8 mouse cellular contexts compared by ENCODE assay signal in the genomic region with DNA sequence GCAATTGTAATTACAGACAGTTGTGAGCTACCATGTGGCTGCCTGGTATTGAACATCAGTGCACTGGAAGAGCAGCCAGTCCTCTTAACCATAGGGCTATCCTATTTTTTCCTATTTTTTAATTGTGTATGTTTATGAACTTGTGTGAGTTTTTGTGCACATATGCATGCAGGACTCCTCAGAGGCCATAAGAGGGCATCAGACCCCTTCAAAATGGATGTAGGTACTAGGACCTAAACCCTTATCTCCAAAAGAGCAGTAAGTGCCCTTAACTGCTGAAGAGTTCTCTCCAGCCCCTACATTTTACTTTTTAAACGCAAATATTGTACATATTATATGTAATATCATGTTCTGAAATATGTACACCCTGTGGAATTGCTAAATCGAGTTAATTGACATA. TPM values are rescaled to one million over a fixed set of nuclear protein-coding genes. Genes with fewer than 3 reads are reported as not detected.
DNase-seq lines count a peak whose midpoint lies in the region; ATAC-seq lines count a peak whose summit lies in the region.
"Had no signal": no experiment of that assay in that cellular context is flagged by ENCODE, and none has a peak within 500 bp of the region (broad histone marks: within the 10 kb centered on the region; RNA-seq: fewer than 3 reads in every experiment).

No protein-coding gene starts in this region.

- peak; percentile 18 for DNase-seq in kidney, postnatal 14 days
- no peak for DNase-seq in kidney, adult 11 months
- peak; percentile 19 for DNase-seq in ES-CJ7 (ENCODE audit: low read depth, low spot score)
- peak; percentile 36 for DNase-seq in R1 (ENCODE audit: low read depth, low spot score)
- DNase-seq in forelimb bud, embryonic 11.5 days (ENCODE audit: low read depth, low spot score), result peak; percentile 39
- DNase-seq in urinary bladder, postnatal 36 days (ENCODE audit: low spot score in 2 of 2), result no peak
- DNase-seq: heart, postnatal 14 days had no signal

- no peak for ATAC-seq in megakaryocyte-erythroid progenitor cell, adult 5-6 weeks (replicated peaks; ENCODE audit: low FRiP score, low TSS enrichment, poor library complexity, severe bottlenecking)

RNA-seq across cellular contexts. Expression of a gene that starts 11.1 kb away (rescaled TPM):
- total RNA-seq in megakaryocyte-erythroid progenitor cell, adult 5-6 weeks (2014; fragmentation: Nextera tagmentation), result not detected in 2 replicates
- total RNA-seq in megakaryocyte-erythroid progenitor cell, adult 5-6 weeks (2017), result 0.46 TPM in 1 of 2 replicates, not detected in the other
- total RNA-seq: heart, postnatal 14 days had no signal

RNA-seq across cellular contexts. Expression of a gene that starts 11.3 kb away (rescaled TPM):
- total RNA-seq in megakaryocyte-erythroid progenitor cell, adult 5-6 weeks (2014; fragmentation: Nextera tagmentation), result not detected in 2 replicates
- total RNA-seq in megakaryocyte-erythroid progenitor cell, adult 5-6 weeks (2017), result 1.8 TPM in 1 of 2 replicates, not detected in the other
- total RNA-seq: heart, postnatal 14 days had no signal

RNA-seq across cellular contexts. Expression of a gene that starts 43.7 kb away (rescaled TPM):
- 5.7 and 6.1 TPM in 2 replicates for total RNA-seq in megakaryocyte-erythroid progenitor cell, adult 5-6 weeks (2014; fragmentation: Nextera tagmentation)
- total RNA-seq in megakaryocyte-erythroid progenitor cell, adult 5-6 weeks (2017), result 1.0 and 5.7 TPM in 2 replicates

Comparison
In these comparisons a context has a peak if more than half of its experiments do, and no peak if none do; other contexts are left out.
1. DNase-seq: peak in kidney, postnatal 14 days (single experiment), ES-CJ7 (single experiment), R1 (single experiment) and forelimb bud, embryonic 11.5 days (single experiment); none in kidney, adult 11 months (single experiment) and urinary bladder, postnatal 36 days (0 of 2).